In the genomic region with DNA sequence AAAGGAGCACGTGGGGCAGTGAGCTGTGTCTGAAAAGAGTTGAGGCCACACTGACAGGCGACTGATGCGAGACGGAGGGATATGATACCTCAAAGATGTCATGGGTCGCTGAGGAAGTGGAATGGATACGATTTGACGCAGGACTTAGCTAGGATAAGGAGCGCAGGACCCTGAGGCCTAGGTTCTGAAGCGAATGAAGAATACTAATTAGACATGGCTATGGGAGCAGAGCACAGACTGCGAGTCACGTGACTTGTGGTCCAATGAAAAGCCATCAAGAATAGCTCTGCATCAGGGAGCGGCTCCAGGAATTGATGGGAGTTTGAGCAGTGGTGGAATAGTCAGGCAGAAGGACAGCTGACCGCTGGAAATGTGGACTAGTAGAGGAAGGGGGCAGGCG, we compare ENCODE assay signal across 17 mouse cellular contexts. TPM values are rescaled to one million over a fixed set of nuclear protein-coding genes. Genes with fewer than 3 reads are reported as not detected.
DNase-seq lines count a peak whose midpoint lies in the region; ATAC-seq lines count a peak whose summit lies in the region.
"Had no signal": no experiment of that assay in that cellular context is flagged by ENCODE, and none has a peak within 500 bp of the region (broad histone marks: within the 10 kb centered on the region; RNA-seq: fewer than 3 reads in every experiment).

No protein-coding gene starts in this region.

- no peaks in the 10 kb centered on the region for H3K36me3 ChIP-seq in embryonic facial prominence, embryonic 11.5 days (replicated peaks; ENCODE audit: control insufficient read depth, insufficient read depth, low read depth, low read length)
- no peaks in the 10 kb centered on the region for H3K36me3 ChIP-seq in embryonic facial prominence, embryonic 10.5 days (replicated peaks)
- H3K36me3 ChIP-seq in hindbrain, embryonic 11.5 days (ENCODE audit: control insufficient read depth, insufficient read depth, low read length): no peaks in the 10 kb centered on the region
- H3K36me3 ChIP-seq in hindbrain, embryonic 16.5 days (ENCODE audit: control insufficient read depth, insufficient read depth, low read length): no peaks in the 10 kb centered on the region
- H3K36me3 ChIP-seq in neural tube, embryonic 11.5 days (ENCODE audit: control insufficient read depth, insufficient read depth, low read length): no peaks in the 10 kb centered on the region
- no peaks in the 10 kb centered on the region for H3K36me3 ChIP-seq in neural tube, embryonic 15.5 days
- H3K36me3 ChIP-seq: heart, embryonic 12.5 days; limb, embryonic 12.5 days had no signal

- no peaks in the 10 kb centered on the region for H3K4me1 ChIP-seq in embryonic facial prominence, embryonic 11.5 days (ENCODE audit: control insufficient read depth, insufficient read depth, low read length)
- H3K4me1 ChIP-seq in embryonic facial prominence, embryonic 10.5 days: peaks cover 9% of the 10 kb centered on the region; the same call in 1 of the 2 replicates
- no peaks in the 10 kb centered on the region for H3K4me1 ChIP-seq in hindbrain, embryonic 11.5 days (replicated peaks; ENCODE audit: control insufficient read depth, insufficient read depth, low read length)
- H3K4me1 ChIP-seq in hindbrain, embryonic 16.5 days (ENCODE audit: control insufficient read depth, insufficient read depth, low read depth, low read length): no peaks in the 10 kb centered on the region
- no peaks in the 10 kb centered on the region for H3K4me1 ChIP-seq in neural tube, embryonic 11.5 days (ENCODE audit: control insufficient read depth, insufficient read depth, low read length)
- H3K4me1 ChIP-seq in neural tube, embryonic 15.5 days: peaks cover 21% of the 10 kb centered on the region

- no peak overlapping the region for H3K9ac ChIP-seq in embryonic facial prominence, embryonic 11.5 days (replicated peaks; ENCODE audit: low read length)
- no peak overlapping the region for H3K9ac ChIP-seq in hindbrain, embryonic 11.5 days (ENCODE audit: low read depth, low read length)
- no peak overlapping the region for H3K9ac ChIP-seq in hindbrain, embryonic 16.5 days (ENCODE audit: low read depth, low read length)
- no peak overlapping the region for H3K9ac ChIP-seq in neural tube, embryonic 11.5 days (ENCODE audit: low read length)
- no peak overlapping the region for H3K9ac ChIP-seq in neural tube, embryonic 15.5 days (replicated peaks)
- H3K9ac ChIP-seq: heart, embryonic 12.5 days; limb, embryonic 12.5 days had no signal

- WGBS in embryonic facial prominence, embryonic 11.5 days: 81% methylated on average over 14 of the region's 14 CpGs
- 80% methylated on average over 14 of the region's 14 CpGs for WGBS in embryonic facial prominence, embryonic 10.5 days
- 73% methylated on average over 14 of the region's 14 CpGs for WGBS in hindbrain, embryonic 11.5 days
- WGBS in hindbrain, embryonic 16.5 days: 65% methylated on average over 14 of the region's 14 CpGs
- WGBS in neural tube, embryonic 11.5 days: 86% methylated on average over 14 of the region's 14 CpGs
- 79% methylated on average over 14 of the region's 14 CpGs for WGBS in neural tube, embryonic 15.5 days

- H3K4me2 ChIP-seq in embryonic facial prominence, embryonic 11.5 days (ENCODE audit: low read depth, low read length): no peak overlapping the region
- H3K4me2 ChIP-seq in hindbrain, embryonic 11.5 days (replicated peaks; ENCODE audit: low read depth, low read length): no peak overlapping the region
- H3K4me2 ChIP-seq in hindbrain, embryonic 16.5 days (ENCODE audit: low read length): no peak overlapping the region
- no peak overlapping the region for H3K4me2 ChIP-seq in neural tube, embryonic 11.5 days (ENCODE audit: low read depth)
- no peak overlapping the region for H3K4me2 ChIP-seq in neural tube, embryonic 15.5 days
- H3K4me2 ChIP-seq: limb, embryonic 12.5 days had no signal

- no peaks in the 10 kb centered on the region for H3K9me3 ChIP-seq in embryonic facial prominence, embryonic 11.5 days (replicated peaks; ENCODE audit: control insufficient read depth, low read length)
- no peaks in the 10 kb centered on the region for H3K9me3 ChIP-seq in embryonic facial prominence, embryonic 10.5 days
- H3K9me3 ChIP-seq in hindbrain, embryonic 11.5 days (ENCODE audit: control insufficient read depth, low read length): no peaks in the 10 kb centered on the region
- no peaks in the 10 kb centered on the region for H3K9me3 ChIP-seq in hindbrain, embryonic 16.5 days (ENCODE audit: control insufficient read depth, low read length)
- H3K9me3 ChIP-seq in neural tube, embryonic 11.5 days (ENCODE audit: control insufficient read depth, low read length): no peaks in the 10 kb centered on the region
- H3K9me3 ChIP-seq in neural tube, embryonic 15.5 days (replicated peaks): no peaks in the 10 kb centered on the region
- H3K9me3 ChIP-seq: heart, embryonic 12.5 days; limb, embryonic 12.5 days had no signal

- no peak overlapping the region for H3K27ac ChIP-seq in embryonic facial prominence, embryonic 11.5 days (replicated peaks; ENCODE audit: low read depth, low read length)
- H3K27ac ChIP-seq in embryonic facial prominence, embryonic 10.5 days (replicated peaks): no peak overlapping the region
- no peak overlapping the region for H3K27ac ChIP-seq in hindbrain, embryonic 11.5 days (ENCODE audit: low read depth, low read length)
- H3K27ac ChIP-seq in hindbrain, embryonic 16.5 days (ENCODE audit: low read depth, low read length): no peak overlapping the region
- H3K27ac ChIP-seq in neural tube, embryonic 11.5 days (ENCODE audit: low read depth, low read length): no peak overlapping the region
- no peak overlapping the region for H3K27ac ChIP-seq in neural tube, embryonic 15.5 days (replicated peaks)
- H3K27ac ChIP-seq: limb, embryonic 12.5 days; stomach, postnatal 0 days had no signal

- H3K27me3 ChIP-seq in embryonic facial prominence, embryonic 11.5 days (ENCODE audit: control insufficient read depth, insufficient read depth, low read length): no peaks in the 10 kb centered on the region
- no peaks in the 10 kb centered on the region for H3K27me3 ChIP-seq in embryonic facial prominence, embryonic 10.5 days (replicated peaks; ENCODE audit: low read depth, poor library complexity, severe bottlenecking)
- no peaks in the 10 kb centered on the region for H3K27me3 ChIP-seq in hindbrain, embryonic 11.5 days (ENCODE audit: control insufficient read depth, insufficient read depth, low read length)
- H3K27me3 ChIP-seq in hindbrain, embryonic 16.5 days (replicated peaks; ENCODE audit: control insufficient read depth, insufficient read depth, low read length): no peaks in the 10 kb centered on the region
- H3K27me3 ChIP-seq in neural tube, embryonic 11.5 days (ENCODE audit: control insufficient read depth, insufficient read depth, low read length): no peaks in the 10 kb centered on the region
- H3K27me3 ChIP-seq in neural tube, embryonic 15.5 days (replicated peaks): no peaks in the 10 kb centered on the region
- H3K27me3 ChIP-seq: heart, embryonic 12.5 days; limb, embryonic 12.5 days had no signal

- ATAC-seq in embryonic facial prominence, embryonic 11.5 days (replicated peaks; ENCODE audit: insufficient number of reproducible peaks, low FRiP score, low TSS enrichment, low read depth): 0 out of 2 replicates have a peak, but pooled peaks have one; percentile 34
- ATAC-seq in hindbrain, embryonic 11.5 days (ENCODE audit: low FRiP score): peak; percentile 63
- ATAC-seq in hindbrain, embryonic 16.5 days: no peak
- ATAC-seq in neural tube, embryonic 11.5 days (ENCODE audit: insufficient read depth, low FRiP score, low TSS enrichment): peak; percentile 41; the same call in 1 of the 2 replicates
- no peak for ATAC-seq in neural tube, embryonic 15.5 days (ENCODE audit: low FRiP score)

- no peak overlapping the region for H3K4me3 ChIP-seq in embryonic facial prominence, embryonic 11.5 days (ENCODE audit: low read depth, low read length)
- no peak overlapping the region for H3K4me3 ChIP-seq in embryonic facial prominence, embryonic 10.5 days
- no peak overlapping the region for H3K4me3 ChIP-seq in hindbrain, embryonic 11.5 days (ENCODE audit: low read depth, low read length)
- H3K4me3 ChIP-seq in hindbrain, embryonic 16.5 days (ENCODE audit: low read length): no peak overlapping the region
- no peak overlapping the region for H3K4me3 ChIP-seq in neural tube, embryonic 11.5 days (ENCODE audit: low read depth, low read length)
- H3K4me3 ChIP-seq in neural tube, embryonic 15.5 days (replicated peaks): no peak overlapping the region
- H3K4me3 ChIP-seq: heart, embryonic 12.5 days; limb, embryonic 12.5 days; myocyte had no signal

- no peak for DNase-seq in embryonic facial prominence, embryonic 11.5 days (ENCODE audit: low spot score)
- DNase-seq in embryonic facial prominence, embryonic 10.5 days (ENCODE audit: low spot score): no peak
- no peak for DNase-seq in hindbrain, embryonic 11.5 days (ENCODE audit: low spot score)
- DNase-seq in neural tube, embryonic 11.5 days (ENCODE audit: low spot score): no peak
- no peak for DNase-seq in layer of hippocampus, adult 8-10 months (ENCODE audit: low spot score in 2 of 2)
- no peak for DNase-seq in thymus, postnatal 0 days (ENCODE audit: low spot score)
- DNase-seq: adrenal gland, postnatal 25 days; cerebellum, adult 9-11 months; kidney, adult 11 months; layer of hippocampus, postnatal 36 days; lung, postnatal 10 days had no signal

RNA-seq across cellular contexts. Expression of gene Rasgrp3, which starts 3.4 kb away (rescaled TPM):
- 11.4 and 11.5 TPM in 2 replicates for polyA plus RNA-seq in embryonic facial prominence, embryonic 11.5 days (2014; fragmentation: Nextera tagmentation; extraction: Ambion mirVana)
- 5.5 and 6.0 TPM in 2 replicates for polyA plus RNA-seq in embryonic facial prominence, embryonic 10.5 days (2016; fragmentation: Nextera tagmentation; extraction: Ambion mirVana)
- polyA plus RNA-seq in hindbrain, embryonic 11.5 days (2014; fragmentation: Nextera tagmentation; extraction: Ambion mirVana): 7.6 and 10.4 TPM in 2 replicates
- polyA plus RNA-seq in hindbrain, embryonic 16.5 days (2015; fragmentation: Nextera tagmentation; extraction: Ambion mirVana): 6.6 and 7.0 TPM in 2 replicates
- polyA plus RNA-seq in neural tube, embryonic 11.5 days (2014; fragmentation: Nextera tagmentation; extraction: Ambion mirVana): 11.6 and 12.7 TPM in 2 replicates
- 5.9 and 7.2 TPM in 2 replicates for polyA plus RNA-seq in neural tube, embryonic 15.5 days (2015; fragmentation: Nextera tagmentation; extraction: Ambion mirVana)
- total RNA-seq in layer of hippocampus, adult 8-10 months (2022): 10 to 100 TPM; 13.7 to 31.8 (median 24.5) TPM
- polyA plus RNA-seq in thymus, postnatal 0 days (2015; fragmentation: Nextera tagmentation; extraction: Ambion mirVana): 2.4 TPM in 2 replicates

Comparison
In these comparisons a context has a peak if more than half of its experiments do, and no peak if none do; other contexts are left out.
1. ATAC-seq: peak in embryonic facial prominence, embryonic 11.5 days (single experiment), hindbrain, embryonic 11.5 days (single experiment) and neural tube, embryonic 11.5 days (single experiment); none in hindbrain, embryonic 16.5 days (single experiment) and neural tube, embryonic 15.5 days (single experiment).